Mouse (Mus musculus) G1E-ER4 (cell line): ENCODE measurements around the gene Zfhx3. TPM values are rescaled to one million over a fixed set of nuclear protein-coding genes. Genes with fewer than 3 reads are reported as not detected.

Source experiments
- GATA1 ChIP-seq: IDR thresholded peaks from one replicate; pipeline ENCODE4 v1.8.0; 2012; ENCODE audit warnings: low read length, inconsistent platforms
- polyA plus RNA-seq: library from polyadenylated mRNA; stranded (reverse); fragments of >175 nt; gene quantifications from 2 replicates; pipeline ENCODE4 v1.2.3, GENCODE M21; 2012

Gene Zfhx3
- polyA plus RNA-seq, 1 experiment = not detected

DNA sequence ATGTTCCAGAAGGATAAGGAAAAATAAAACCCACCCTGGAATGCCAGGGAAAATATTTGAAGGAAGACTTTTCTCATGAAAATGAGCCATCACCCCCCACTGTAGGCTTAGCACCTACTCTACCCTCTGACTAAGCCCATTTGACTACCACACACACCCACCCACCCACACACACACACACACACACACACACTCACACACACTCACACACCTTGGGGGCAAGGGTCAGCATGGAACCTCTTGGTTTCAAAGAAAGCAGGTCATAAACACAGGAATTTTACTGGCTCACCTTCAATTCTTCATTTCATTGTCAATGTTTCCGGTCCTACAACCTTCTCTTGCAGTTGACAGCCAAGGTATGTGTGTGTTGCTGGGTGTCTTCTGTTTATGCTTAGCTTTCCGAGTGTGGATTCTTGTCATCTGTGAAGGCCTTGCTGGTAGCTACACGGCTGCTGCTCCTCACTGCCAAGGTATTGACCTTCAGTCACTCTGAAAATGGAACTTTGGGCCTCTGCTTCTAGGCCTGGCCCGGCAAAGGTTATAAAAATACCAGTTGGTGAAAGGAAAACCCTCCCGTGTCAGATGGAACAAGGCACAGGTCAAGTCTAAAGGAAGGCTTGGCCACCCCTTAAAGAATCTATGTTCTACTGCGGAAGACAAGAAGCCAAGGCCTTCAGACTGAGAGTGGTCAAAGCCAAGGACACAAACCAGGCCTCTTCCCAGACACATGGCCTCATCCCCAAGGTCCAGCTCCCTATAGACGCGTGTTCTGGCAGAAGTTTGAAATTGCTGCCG, 641.6 kb downstream of the Zfhx3 start:
- no peak for TF ChIP-seq GATA1

DNA sequence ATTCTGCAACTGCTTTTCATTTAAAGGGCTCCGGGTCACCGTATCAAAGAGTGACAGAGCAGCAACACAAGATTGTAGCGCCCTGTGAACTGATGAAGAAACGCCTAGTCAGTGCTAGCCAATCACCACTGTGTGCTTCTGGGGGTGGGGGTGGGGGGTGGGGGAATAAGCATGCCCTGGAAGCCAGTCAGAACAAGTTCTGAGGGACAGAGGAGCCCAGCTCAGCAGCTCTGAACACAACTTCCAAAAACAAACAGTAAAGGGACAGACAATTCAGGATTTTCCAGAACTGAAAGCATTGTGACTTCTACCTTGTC, 642.2 kb downstream of the Zfhx3 start:
- TF ChIP-seq GATA1 = no peak

DNA sequence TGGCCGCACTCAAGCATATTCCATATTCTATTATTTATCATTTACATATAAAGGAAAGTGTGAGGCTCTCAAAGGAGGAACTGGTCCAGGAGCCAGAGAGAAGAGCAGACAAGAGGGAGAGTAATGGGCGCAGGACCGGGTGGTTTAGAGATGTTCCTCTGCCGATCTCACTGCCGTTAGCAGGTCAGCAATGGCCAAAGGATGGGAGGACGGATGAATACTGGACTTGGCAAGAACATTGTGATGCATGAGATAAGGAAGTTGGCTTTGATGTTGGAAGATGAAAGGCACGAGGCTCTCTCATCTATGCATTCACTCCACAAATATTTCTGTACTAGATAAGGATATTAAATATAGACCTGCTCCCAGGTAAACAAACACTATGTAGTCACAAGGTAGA, 648.6 kb downstream of the Zfhx3 start:
- TF ChIP-seq GATA1 = no peak

DNA sequence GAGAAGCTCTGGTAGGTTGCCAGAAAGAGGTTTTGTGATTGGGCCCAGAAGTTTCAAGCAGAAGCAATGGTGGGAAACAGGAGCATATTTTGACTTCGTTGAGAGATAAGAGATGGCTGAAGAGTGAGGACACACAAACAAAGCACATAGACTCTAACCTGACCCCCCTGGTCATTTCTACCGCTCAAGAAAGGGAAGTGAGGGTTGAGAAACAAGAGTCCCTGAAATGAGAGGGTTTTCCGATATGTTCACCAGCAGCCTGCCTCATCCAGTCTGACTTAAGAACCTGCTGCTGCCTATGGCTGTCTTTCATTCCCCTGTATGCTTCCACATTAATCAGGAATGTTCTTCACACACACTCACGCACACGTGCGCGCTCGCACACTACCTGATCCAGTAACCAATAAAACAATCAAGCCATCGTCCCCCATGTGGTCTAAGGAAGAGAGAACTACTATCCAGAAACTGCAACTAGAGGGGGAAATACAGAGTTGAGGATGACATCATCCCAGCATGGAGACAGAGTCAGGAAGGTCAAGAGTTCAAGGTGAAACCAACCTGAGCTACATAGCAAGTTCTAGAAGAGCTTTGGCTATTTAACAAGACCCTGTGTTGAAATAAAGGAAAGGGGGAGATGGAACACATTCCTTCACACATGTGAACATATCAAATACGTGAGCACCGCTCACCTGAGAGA, 649.7 kb downstream of the Zfhx3 start:
- TF ChIP-seq GATA1 = no peak

DNA sequence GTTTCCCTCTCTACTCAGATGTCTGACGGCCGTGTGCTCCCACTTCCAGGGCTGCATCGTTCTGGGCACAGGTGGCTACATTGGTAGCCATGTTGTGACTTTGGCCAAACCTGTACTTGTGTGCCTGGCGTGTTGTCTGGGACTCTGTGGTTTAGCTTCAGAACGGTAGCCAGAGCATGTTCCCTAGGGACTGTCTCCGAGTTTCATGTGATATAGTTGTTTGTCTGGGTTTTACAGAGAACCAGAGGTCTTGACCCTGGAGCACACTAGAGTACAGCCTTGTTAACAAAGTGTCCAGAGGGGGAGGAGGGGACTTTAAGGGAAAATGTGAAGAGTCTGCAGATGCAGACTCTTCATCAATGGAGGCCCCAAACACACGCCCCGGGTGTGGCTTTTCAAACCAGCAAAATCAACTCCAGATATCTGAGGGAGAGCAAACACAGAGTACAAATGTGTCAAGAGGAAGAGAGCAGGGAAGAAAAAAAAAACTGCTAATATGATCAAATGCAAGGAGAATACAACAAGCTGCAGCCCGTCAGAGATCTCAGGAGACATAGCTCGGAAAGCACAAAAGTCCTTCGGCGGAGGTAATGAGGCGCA, 650.6 kb downstream of the Zfhx3 start:
- no peak for TF ChIP-seq GATA1

DNA sequence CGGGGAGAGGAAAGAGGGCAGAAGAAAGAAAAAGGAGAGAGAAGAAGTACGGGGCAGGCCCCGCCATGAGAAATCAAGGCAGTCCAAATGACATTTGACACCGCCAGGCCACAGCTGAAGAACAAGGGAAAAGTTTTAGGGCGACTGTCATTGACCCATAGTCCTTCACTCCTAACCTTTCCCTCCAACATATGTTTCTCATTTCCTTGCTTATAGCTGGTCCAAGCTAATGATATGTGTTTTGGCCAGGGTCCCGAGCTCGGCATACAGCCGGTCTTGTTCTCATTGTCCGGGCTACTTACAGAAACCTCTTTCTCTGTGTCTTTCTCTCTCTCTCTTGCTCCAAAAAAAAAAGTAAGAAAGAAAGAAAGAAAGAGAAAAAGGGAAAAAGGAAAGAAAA, 651.4 kb downstream of the Zfhx3 start:
- no peak for TF ChIP-seq GATA1

DNA sequence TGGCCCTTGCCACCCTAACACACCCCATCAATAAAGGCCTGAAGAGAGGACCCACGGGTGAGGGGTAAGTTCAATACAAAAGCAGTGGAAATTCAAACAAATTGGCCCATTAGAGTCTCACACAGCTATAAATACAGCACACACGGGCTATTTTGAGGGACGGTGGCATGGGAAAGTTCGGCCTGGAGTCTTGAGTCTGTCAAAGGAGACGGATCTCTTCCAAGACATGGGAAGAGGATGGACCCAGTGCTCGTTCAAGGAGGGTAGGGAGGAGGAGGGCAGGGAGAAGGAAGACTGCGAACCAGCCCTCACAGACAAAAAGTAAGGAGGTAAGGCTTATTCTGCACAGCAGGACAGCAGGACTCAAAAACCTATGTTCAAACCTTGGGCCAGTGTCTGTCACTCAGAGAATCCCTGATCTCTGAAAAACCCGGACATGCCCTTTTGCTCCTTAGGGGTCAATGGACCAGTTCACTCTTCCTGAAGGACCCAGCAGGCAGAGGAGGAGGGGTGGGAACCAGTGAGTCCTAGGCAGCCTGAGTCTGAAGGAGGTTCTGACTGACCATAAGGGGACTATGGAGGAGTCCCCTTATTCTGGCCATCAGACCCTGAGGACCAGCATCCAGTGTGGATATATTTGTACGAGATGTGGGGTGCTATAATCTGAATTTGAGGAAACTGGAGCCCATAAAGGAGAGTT, 652.1 kb downstream of the Zfhx3 start:
- TF ChIP-seq GATA1 = no peak

DNA sequence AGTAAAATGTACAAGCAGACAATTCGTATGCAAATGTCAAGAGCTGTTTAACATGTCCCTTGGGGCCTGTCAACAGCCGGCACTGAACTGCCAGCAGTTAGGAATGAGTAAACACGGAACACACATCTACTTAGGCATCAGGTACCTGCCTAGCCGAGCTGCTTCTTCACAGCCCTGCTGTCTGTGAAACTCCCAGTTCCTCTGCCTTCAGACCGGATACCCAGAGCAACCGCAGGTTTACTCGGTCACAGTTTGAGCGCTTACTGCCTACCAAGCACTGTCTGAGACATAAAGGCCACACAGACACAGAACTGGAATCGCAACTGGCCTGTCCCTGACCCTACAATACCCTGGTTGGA, 652.6 kb downstream of the Zfhx3 start:
- TF ChIP-seq GATA1 = no peak

DNA sequence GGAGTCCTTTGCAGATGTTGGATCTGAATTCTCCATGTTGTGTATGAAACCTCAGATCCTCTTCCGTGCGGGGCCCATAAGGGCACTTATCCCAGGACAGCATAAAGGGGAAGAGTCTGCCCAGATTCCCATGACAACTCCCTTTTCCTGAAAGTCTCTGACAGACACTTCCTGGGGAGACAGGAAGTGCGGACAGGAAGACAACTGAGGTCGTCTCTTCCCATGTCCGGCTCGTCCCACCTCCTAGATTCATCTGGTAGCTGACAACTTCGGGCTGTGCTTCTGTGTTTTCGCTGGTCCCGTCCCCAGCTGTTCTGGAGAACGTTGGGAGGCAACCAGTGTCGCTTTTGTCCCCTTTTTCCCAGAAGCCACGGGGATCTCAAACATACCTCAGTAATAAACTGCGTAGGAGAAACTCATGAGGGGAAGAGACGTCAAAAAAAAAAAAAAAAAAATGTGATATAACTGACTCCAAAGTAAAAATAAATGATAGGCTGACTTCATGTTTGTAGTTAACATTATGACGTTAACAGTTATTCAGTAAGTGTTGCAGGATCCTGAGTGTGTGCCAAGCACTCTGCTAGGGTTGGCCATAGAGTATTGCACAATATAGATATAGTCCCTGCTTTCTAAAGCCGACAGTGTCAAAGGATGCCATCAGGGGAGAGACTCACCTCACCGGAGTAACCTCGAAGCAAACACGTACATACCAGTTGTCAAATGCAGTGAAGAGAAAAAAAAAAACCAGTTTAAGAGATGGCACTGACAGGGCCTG, 653.5 kb downstream of the Zfhx3 start:
- TF ChIP-seq GATA1 = no peak

DNA sequence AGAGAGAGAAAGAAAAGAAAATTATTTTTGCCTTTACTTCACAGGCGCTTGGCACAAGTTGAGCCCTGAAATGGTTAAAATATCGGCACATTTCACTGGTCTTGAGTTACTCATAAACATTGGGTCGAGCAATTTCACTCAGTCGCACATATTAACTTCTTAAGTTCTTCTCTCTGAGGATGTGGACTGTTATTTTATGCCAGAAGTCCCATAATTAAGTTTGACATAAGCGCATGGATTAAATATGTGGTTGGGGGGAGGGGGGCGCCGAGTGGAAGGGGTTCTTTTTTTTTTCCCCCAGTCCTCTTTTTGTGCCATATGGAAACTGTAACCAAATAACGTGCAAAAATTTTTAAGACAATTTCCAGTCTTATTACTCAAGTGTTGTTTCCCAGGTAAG, 656.6 kb downstream of the Zfhx3 start:
- TF ChIP-seq GATA1 = no peak

DNA sequence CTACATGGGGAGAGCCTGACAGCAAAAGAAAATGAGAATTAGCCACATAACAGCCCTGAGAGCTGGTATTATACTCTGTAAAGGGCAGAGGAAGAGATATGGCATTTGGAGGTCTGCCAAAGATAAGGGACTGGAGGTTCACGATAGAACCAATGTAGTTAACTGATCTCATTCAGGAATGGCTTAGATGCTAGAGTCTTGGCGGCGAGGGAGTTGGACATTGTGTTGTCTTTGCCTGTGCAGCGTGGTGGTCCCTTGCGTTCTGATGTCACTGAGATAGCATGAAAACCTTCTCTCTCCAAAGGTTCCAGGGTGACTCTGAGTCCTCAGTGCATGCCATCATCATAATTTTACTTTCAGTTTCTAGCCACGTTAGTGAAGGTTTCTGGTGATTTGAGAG, 657.1 kb downstream of the Zfhx3 start:
- peak; percentile 24 for TF ChIP-seq GATA1

DNA sequence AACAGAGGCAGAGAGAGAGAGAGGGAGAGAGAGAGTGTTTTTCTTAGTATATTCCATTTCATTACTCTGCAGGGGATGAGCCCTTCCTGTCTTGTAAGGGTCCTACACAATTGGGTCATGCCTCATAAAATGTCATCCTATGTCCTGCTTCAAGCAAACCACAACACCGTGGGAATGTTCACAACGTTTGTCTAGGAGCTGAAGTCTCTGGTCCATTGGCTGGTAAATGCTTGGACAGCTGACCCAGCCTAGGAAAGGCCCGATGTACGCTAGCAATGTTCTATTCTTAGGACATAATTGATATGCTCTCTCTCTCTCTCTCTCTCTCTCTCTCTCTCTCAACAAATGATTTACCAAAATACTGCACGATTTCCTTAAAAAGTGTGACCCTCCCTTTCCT, 666.2 kb downstream of the Zfhx3 start:
- TF ChIP-seq GATA1 = no peak

DNA sequence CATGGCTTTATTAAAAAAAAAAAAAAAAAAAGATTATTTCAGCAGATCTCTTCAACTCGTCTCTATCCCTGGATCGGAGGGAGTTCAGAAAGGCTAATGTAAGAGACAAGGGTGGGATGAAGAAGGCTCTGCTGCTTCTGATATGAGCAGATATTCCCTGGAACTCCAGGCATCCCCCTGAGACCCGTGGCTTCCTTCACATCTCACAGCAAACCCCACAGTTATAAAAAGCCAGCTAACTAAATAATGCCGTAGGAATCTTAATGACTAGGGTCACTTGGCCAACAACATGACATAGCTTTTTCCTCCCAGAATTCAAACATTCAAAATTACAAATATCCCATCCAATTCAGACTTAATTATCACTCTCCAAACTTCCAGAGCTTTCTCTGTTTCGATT, 666.7 kb downstream of the Zfhx3 start:
- no peak for TF ChIP-seq GATA1

DNA sequence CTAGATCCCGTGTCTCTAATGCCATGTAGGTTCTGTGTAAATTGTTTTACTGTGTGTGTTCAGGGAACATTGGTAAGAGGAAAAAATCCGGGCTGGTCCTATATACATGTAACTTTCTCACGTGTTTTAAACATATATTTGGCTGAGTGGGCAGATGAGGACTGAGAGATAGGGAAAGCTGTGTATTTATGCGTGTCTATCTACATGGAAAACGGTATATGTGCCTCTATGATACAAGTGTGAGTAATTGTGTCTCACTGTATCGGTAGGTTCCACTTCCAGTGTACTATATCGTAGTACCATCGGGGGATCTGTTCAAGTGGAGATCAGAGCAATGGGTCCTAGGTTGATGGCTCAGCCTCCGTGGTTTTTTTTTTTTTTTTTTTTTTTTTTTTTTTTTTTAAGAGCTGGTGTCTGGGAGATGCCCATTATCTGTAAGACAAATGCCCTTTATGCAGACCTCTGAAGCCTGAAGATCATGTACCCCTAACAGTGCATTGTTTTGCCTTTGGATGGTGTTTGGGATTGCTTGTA, 668.8 kb downstream of the Zfhx3 start:
- no peak for TF ChIP-seq GATA1

DNA sequence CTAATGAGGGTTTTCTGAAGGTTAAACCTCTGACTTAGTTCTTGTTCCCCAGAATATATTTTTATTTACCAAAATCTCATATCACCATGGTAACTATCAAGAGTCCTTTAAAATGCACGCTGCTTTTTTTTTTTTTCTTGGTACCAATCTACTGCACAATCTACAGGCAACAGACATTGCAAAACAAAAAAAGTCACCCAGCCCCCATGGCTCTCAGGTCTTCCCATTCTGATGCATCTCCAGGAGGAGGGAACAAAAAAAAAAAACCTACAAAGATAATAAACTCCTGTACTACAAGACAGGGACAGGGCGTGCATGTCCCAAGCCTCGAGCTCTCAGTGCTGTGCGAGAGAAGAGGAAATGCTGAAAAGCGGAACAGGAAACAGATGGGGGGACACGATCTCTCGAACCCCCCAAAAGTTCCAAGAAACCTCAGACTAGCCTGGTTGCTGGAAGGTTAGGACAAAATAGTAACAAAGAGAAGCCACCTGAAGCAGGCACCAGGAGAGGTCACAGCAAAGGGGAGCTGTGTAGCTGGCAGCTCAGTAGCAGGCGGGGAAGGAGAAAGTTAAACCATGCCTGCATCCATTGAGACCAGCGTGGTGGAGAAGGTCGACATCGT, 669.5 kb downstream of the Zfhx3 start:
- TF ChIP-seq GATA1 = no peak
